Mouse (Mus musculus): ENCODE data around the gene Ubn1. TPM values are rescaled to one million over a fixed set of nuclear protein-coding genes. Genes with fewer than 3 reads are reported as not detected.

Ubn1 gene
- polyA plus RNA-seq, 1 experiment from 2014 or later: 19.6 TPM

DNA sequence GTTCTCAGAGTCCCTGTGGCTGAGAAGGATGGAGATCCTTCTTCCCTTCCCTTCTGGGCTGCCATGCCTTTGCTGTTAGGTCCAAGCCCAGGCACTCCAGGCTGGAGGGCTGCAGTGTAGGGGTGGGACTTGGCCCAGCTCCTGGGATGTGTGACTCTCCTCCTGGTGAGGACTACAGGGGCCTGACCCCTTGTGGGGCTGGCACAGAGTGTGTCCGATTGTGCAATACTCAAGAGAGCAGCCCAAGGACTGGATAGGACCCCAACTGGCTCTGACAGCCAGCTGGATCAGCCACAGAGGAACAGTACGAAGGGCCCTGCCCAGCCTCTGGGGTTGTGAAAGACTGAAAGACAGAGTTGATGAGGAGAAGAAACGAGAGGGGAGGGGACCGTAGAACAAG lies 80.9 kb downstream of the Ubn1 start:
- H3K36me3 ChIP-seq: no peaks in the 10 kb centered on the region
- no peak for ATAC-seq (ENCODE audit: insufficient number of reproducible peaks, low FRiP score, low TSS enrichment, low read depth)
- peaks cover 32% of the 10 kb centered on the region for H3K4me1 ChIP-seq
- WGBS: 20% methylated on average over 4 of the region's 4 CpGs
- H3K27me3 ChIP-seq: peaks cover 66% of the 10 kb centered on the region
- H3K27ac ChIP-seq: peak overlapping the region; percentile 11; the same call in 1 of the 2 replicates
- no peak overlapping the region for H3K9ac ChIP-seq
- peak overlapping the region; percentile 51 for H3K4me2 ChIP-seq
- peak overlapping the region; percentile 38 for H3K4me3 ChIP-seq
- no peaks in the 10 kb centered on the region for H3K9me3 ChIP-seq

GRCm38 (mm10) chr16:5131251-5131922 lies 81.5 kb downstream of the Ubn1 start:
- H3K9me3 ChIP-seq: no peaks in the 10 kb centered on the region
- 2% methylated on average over 25 of the region's 25 CpGs for WGBS
- H3K27ac ChIP-seq: peak overlapping the region; percentile 65
- H3K9ac ChIP-seq: 0 out of 2 replicates have a peak overlapping the region, but pooled peaks have one; percentile 12
- no peaks in the 10 kb centered on the region for H3K36me3 ChIP-seq
- peaks cover 70% of the 10 kb centered on the region for H3K27me3 ChIP-seq
- no peak for ATAC-seq (ENCODE audit: insufficient number of reproducible peaks, low FRiP score, low TSS enrichment, low read depth)
- peak overlapping the region; percentile 38 for H3K4me3 ChIP-seq
- peaks cover 37% of the 10 kb centered on the region for H3K4me1 ChIP-seq
- H3K4me2 ChIP-seq: peak overlapping the region; percentile 51

GRCm38 (mm10) chr16:5132401-5132801 lies 82.5 kb downstream of the Ubn1 start, which contains the start of gene Ppl:
Ppl (minus strand) TSS chr16:5132421.
- Histone ChIP-seq H3K9ac (0 out of 2 replicates have a peak within 1 kb of the TSS, but pooled peaks have one; percentile 12), H3K4me3 (peak within 1 kb of the TSS; percentile 38), H3K27me3 (peaks cover 72% of the 10 kb centered on the region), H3K27ac (peak within 1 kb of the TSS; percentile 65), H3K9me3 (no peaks in the 10 kb centered on the region), H3K36me3 (no peaks in the 10 kb centered on the region), H3K4me2 (peak within 1 kb of the TSS; percentile 51), H3K4me1 (peaks cover 39% of the 10 kb centered on the region)
- no peak for ATAC-seq (ENCODE audit: insufficient number of reproducible peaks, low FRiP score, low TSS enrichment, low read depth)
- WGBS: 2% methylated on average over 37 of the region's 39 CpGs

- no peak overlapping the region for H3K9ac ChIP-seq
- H3K4me3 ChIP-seq: no peak overlapping the region
- no peak overlapping the region for H3K4me2 ChIP-seq
- H3K4me1 ChIP-seq: peaks cover 41% of the 10 kb centered on the region
- peak; percentile 78 for ATAC-seq (ENCODE audit: insufficient number of reproducible peaks, low FRiP score, low TSS enrichment, low read depth)
- peak overlapping the region; percentile 71; the same call in 1 of the 2 replicates for H3K27ac ChIP-seq
- peaks cover 54% of the 10 kb centered on the region for H3K27me3 ChIP-seq
- H3K9me3 ChIP-seq: no peaks in the 10 kb centered on the region
- 53% methylated on average over 14 of the region's 14 CpGs for WGBS
- H3K36me3 ChIP-seq: no peaks in the 10 kb centered on the region
Measured at GRCm38 (mm10) chr16:5134623-5135330, 84.9 kb downstream of the Ubn1 start.

DNA sequence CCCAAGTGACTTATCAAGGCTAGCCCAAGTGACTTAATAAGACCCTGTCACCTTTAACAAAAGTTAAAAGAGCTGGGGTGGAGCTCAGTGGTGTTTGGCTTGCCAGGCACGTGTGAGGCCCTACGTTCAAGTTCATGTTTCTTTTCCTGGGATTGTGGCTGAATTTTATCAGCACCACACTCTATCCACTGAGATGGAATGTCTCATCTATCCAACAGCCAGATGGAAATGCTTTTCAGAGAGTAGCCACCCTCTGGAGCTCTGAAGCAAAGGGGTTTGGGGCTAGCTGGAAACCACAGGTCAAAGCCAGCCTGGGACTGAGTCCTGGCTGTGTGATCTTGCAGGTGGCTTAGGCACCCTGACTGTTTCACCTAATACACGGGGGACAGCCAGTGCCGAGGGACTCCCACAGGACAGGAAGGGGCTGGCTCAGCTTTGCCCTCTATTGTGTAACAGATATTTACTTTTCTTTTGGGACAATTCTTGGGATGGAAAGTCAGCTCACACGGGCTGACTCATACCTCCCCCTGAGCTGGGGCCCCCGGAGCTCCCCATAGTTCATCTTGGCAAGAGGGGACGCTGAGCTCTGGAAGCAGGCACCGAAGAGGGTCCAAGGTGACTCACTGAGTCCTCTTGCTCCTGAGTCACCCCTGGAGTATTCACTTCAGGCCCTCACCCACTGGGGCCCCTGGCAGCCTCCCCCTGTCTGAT lies 85.8 kb downstream of the Ubn1 start:
- H3K27ac ChIP-seq: peak overlapping the region; percentile 71
- no peak for ATAC-seq (ENCODE audit: insufficient number of reproducible peaks, low FRiP score, low TSS enrichment, low read depth)
- H3K27me3 ChIP-seq: peaks cover 46% of the 10 kb centered on the region
- no peak overlapping the region for H3K9ac ChIP-seq
- WGBS: 63% methylated on average over 8 of the region's 8 CpGs
- no peaks in the 10 kb centered on the region for H3K36me3 ChIP-seq
- no peaks in the 10 kb centered on the region for H3K9me3 ChIP-seq
- no peak overlapping the region for H3K4me3 ChIP-seq
- H3K4me1 ChIP-seq: peaks cover 39% of the 10 kb centered on the region
- no peak overlapping the region for H3K4me2 ChIP-seq

Other genes starting within 250 kb of the Ubn1 start
- 0.24 and 0.88 TPM in 2 replicates for gene 4930562C15Rik, start 214.6 kb upstream of the Ubn1 start, polyA plus RNA-seq (2015; fragmentation: Nextera tagmentation; extraction: Ambion mirVana)
- 43.4 and 49.3 TPM in 2 replicates for gene Ubald1, start 169.7 kb upstream of the Ubn1 start, polyA plus RNA-seq (2015; fragmentation: Nextera tagmentation; extraction: Ambion mirVana)
- 85.9 and 89.9 TPM in 2 replicates for gene Mgrn1, start 163.8 kb upstream of the Ubn1 start, polyA plus RNA-seq (2015; fragmentation: Nextera tagmentation; extraction: Ambion mirVana)
- 147 and 151 TPM in 2 replicates for gene Nudt16l1, start 111.3 kb upstream of the Ubn1 start, polyA plus RNA-seq (2015; fragmentation: Nextera tagmentation; extraction: Ambion mirVana)
- 63.2 and 67.3 TPM in 2 replicates for gene Anks3, start 85.9 kb upstream of the Ubn1 start, polyA plus RNA-seq (2015; fragmentation: Nextera tagmentation; extraction: Ambion mirVana)
- gene Sept12, start 52.2 kb upstream of the Ubn1 start, polyA plus RNA-seq (2015; fragmentation: Nextera tagmentation; extraction: Ambion mirVana): not detected in 2 replicates
- 5.3 and 5.8 TPM in 2 replicates for gene Smim22, start 42.8 kb upstream of the Ubn1 start, polyA plus RNA-seq (2015; fragmentation: Nextera tagmentation; extraction: Ambion mirVana)
- 45.0 and 51.9 TPM in 2 replicates for gene Rogdi, start 36.5 kb upstream of the Ubn1 start, polyA plus RNA-seq (2015; fragmentation: Nextera tagmentation; extraction: Ambion mirVana)
- gene Glyr1, start 194 bp upstream of the Ubn1 start, polyA plus RNA-seq (2015; fragmentation: Nextera tagmentation; extraction: Ambion mirVana): 127 and 132 TPM in 2 replicates
- gene Ppl, start 82.4 kb downstream of the Ubn1 start, polyA plus RNA-seq (2015; fragmentation: Nextera tagmentation; extraction: Ambion mirVana): 72.6 and 79.3 TPM in 2 replicates
- 0.09 and 0.29 TPM in 2 replicates for gene Sec14l5, start 97.1 kb downstream of the Ubn1 start, polyA plus RNA-seq (2015; fragmentation: Nextera tagmentation; extraction: Ambion mirVana)
- gene Nagpa, start 154.0 kb downstream of the Ubn1 start, polyA plus RNA-seq (2015; fragmentation: Nextera tagmentation; extraction: Ambion mirVana): 21.3 and 21.9 TPM in 2 replicates
- 3.6 and 3.8 TPM in 2 replicates for gene AU021092, start 172.2 kb downstream of the Ubn1 start, polyA plus RNA-seq (2015; fragmentation: Nextera tagmentation; extraction: Ambion mirVana)
- 34.4 and 39.3 TPM in 2 replicates for gene Alg1, start 183.6 kb downstream of the Ubn1 start, polyA plus RNA-seq (2015; fragmentation: Nextera tagmentation; extraction: Ambion mirVana)
- 25.1 and 29.2 TPM in 2 replicates for gene Eef2kmt, start 205.9 kb downstream of the Ubn1 start, polyA plus RNA-seq (2015; fragmentation: Nextera tagmentation; extraction: Ambion mirVana)

Measured in limb, embryonic 15.5 days (tissue).